Mouse (Mus musculus) hindbrain, postnatal 0 days (tissue): ENCODE data around the gene H2al1d. TPM values are rescaled to one million over a fixed set of nuclear protein-coding genes. Genes with fewer than 3 reads are reported as not detected.
"Not testable (repeated sequence)": the region's sequence is repeated elsewhere in the genome, so short reads cannot be mapped to it uniquely, and the experiment has no call there.

Source experiments
- ATAC-seq: fragments of 200-750 bp; cut with Nextera tagmentation; 2 replicates; pipeline ENCODE4 v1.8.0; 2017; ENCODE audit warnings: mild to moderate bottlenecking, moderate TSS enrichment, moderate library complexity
- DNase-seq: peaks from one replicate; pipeline ENCODE4 v3.0.0-alpha.2; 2015; ENCODE audit warnings: low spot score
- H3K27ac ChIP-seq: fragments of 300-500 bp; sonication (generic); 2 replicates; pipeline ENCODE4 v1.5.1; 2014; ENCODE audit warnings: mild to moderate bottlenecking
- H3K27me3 ChIP-seq: fragments of 300-500 bp; sonication (generic); 2 replicates; pipeline ENCODE4 v1.6.1; 2014; ENCODE audit warnings: low read length, mixed read lengths; ENCODE audit not compliant: insufficient read depth
- H3K36me3 ChIP-seq: fragments of 300-500 bp; sonication (generic); 2 replicates; pipeline ENCODE4 v1.6.1; 2014; ENCODE audit warnings: low read length, mixed read lengths; ENCODE audit not compliant: insufficient read depth
- H3K4me1 ChIP-seq: fragments of 300-500 bp; sonication (generic); 2 replicates; pipeline ENCODE4 v1.6.1; 2014; ENCODE audit warnings: antibody characterized with exemption, low read length, mixed read lengths; ENCODE audit not compliant: insufficient read depth
- H3K4me2 ChIP-seq: fragments of 300-500 bp; sonication (generic); 2 replicates; pipeline ENCODE4 v1.6.1; 2014; ENCODE audit warnings: low read depth, mild to moderate bottlenecking, low read length, moderate library complexity, mixed read lengths
- H3K4me3 ChIP-seq: fragments of 300-500 bp; sonication (generic); 2 replicates; pipeline ENCODE4 v1.5.1; 2014; ENCODE audit warnings: low read length
- H3K9ac ChIP-seq: fragments of 300-500 bp; sonication (generic); replicated peaks from 2 replicates; pipeline ENCODE4 v1.6.1; 2014; ENCODE audit warnings: mild to moderate bottlenecking, low read length, moderate library complexity, mixed read lengths
- H3K9me3 ChIP-seq: fragments of 300-500 bp; sonication (generic); 2 replicates; pipeline ENCODE4 v1.6.1; 2016; ENCODE audit warnings: low read length, mixed read lengths
- CTCF ChIP-seq: IDR thresholded peaks from 2 replicates; pipeline ENCODE4 v1.5.1; 2016; ENCODE audit warnings: antibody characterized with exemption, control low read depth, low read depth
- WGBS: fragments of 180-500 bp; shearing (Covaris S2); extraction: QIAGEN DNeasy Blood & Tissue Kit; methylation state at CpG from one replicate; pipeline ENCODE4 v1.1.7; 2014; 5-methylcytosine and 5-hydroxymethylcytosine counted together
- polyA plus RNA-seq: library from polyadenylated mRNA; unstranded; fragments of >200 nt; fragmentation: Nextera tagmentation; extraction: Ambion mirVana; gene quantifications from 2 replicates; pipeline ENCODE4 v1.2.1, GENCODE M21; 2015
- total RNA-seq: library from RNA; depleted of rRNA; stranded (reverse); fragments of >200 nt; gene quantifications from 2 replicates; pipeline ENCODE4 v1.2.3, GENCODE M21; 2014

Gene H2al1d
- total and polyA plus RNA-seq, 2 experiments from 2014 or later = not detected

DNA sequence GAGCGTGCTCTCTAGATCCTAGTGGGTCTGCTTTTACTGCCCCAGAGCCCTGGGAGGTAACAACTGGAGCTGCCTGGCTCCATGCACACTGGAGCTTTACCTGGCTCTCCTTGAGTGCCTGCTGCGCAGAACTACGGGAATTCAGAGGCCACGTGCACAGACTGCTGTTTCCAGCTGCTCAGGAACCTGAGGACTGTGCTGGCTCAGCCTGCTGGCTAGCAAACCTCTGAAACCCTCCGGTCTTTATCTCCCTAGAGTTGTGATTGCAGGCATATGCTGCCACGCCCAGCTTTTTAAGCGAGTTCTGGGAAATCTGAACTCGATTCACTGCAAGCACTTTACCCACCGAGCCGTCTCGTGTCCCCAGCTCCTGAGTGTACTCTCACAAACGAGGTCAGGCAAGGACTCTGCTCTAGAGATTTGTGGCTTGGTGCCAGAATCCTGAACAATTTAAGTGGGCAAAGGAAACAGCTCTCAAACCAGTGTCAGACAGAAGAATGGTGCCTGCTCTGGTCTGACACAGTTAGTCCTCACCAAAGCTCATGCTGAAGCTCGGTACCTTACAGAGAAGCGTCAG lies 20.2 kb upstream of the H2al1d start:
- Histone ChIP-seq H3K27me3 (no peaks in the 10 kb centered on the region), H3K4me1 (no peaks in the 10 kb centered on the region), H3K9me3 (no peaks in the 10 kb centered on the region), H3K4me3 (no peak overlapping the region), H3K4me2 (no peak overlapping the region), H3K36me3 (no peaks in the 10 kb centered on the region), H3K9ac (no peak overlapping the region), H3K27ac (no peak overlapping the region)
- no peak for TF ChIP-seq CTCF
- DNase-seq = peak; percentile 17
- 74% methylated on average over 14 of the region's 14 CpGs for WGBS
- no peak for ATAC-seq

DNA sequence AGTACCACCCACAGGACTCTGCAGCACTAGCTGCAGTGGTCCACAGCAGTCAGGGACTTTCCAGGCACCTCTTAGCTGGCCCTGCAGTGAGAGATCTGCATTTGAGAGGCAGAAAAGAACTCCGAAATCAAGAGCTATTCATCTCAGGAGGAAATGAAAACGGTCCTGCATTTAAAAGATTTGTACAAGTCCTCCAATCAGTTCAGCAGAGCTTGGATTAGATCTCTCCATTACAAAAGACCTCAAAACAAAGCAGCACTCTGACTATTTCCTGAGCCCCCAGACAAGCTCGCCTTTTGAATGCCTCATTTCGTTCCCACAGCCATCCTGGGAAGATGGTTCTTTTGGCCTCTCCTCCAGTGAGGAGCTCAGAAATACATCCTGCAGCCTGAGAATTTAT lies 19.4 kb upstream of the H2al1d start:
- Histone ChIP-seq H3K9me3 (no peaks in the 10 kb centered on the region), H3K36me3 (no peaks in the 10 kb centered on the region), H3K4me1 (no peaks in the 10 kb centered on the region), H3K27ac (no peak overlapping the region), H3K4me3 (no peak overlapping the region), H3K9ac (no peak overlapping the region), H3K4me2 (no peak overlapping the region), H3K27me3 (no peaks in the 10 kb centered on the region)
- no peak for TF ChIP-seq CTCF
- 63% methylated on average over 4 of the region's 4 CpGs for WGBS
- no peak for ATAC-seq
- no peak for DNase-seq

DNA sequence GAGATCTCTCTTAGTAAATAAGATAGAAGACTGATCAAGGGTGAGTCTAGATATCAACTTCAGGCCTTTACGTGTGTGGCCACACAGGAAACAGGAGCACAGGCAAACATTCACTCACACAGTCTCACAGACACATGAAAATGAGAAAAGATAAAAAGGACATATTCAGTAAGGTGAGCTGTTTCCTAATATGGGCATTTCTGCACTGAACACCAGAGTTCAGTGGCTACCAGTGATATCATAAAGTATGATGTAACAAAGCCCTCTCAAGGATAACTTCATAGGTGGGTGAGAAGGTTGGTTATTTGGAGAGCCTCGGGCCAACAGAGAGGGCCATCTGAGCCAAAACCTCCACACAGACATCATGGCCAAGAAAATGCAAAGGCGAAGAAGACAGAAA lies 9.7 kb upstream of the H2al1d start, which contains the start of gene H2al1a:
Gene H2al1a (plus strand): TSS at position 301 of the 400 bp plus-strand sequence.
- ATAC-seq, DNase-seq, H3K4me2 ChIP-seq, H3K9me3 ChIP-seq, H3K27ac ChIP-seq, H3K4me3 ChIP-seq, H3K4me1 ChIP-seq, H3K27me3 ChIP-seq, H3K9ac ChIP-seq, H3K36me3 ChIP-seq: not testable (repeated sequence)
- WGBS = no CpG with 5 or more reads among the region's 3 CpGs

DNA sequence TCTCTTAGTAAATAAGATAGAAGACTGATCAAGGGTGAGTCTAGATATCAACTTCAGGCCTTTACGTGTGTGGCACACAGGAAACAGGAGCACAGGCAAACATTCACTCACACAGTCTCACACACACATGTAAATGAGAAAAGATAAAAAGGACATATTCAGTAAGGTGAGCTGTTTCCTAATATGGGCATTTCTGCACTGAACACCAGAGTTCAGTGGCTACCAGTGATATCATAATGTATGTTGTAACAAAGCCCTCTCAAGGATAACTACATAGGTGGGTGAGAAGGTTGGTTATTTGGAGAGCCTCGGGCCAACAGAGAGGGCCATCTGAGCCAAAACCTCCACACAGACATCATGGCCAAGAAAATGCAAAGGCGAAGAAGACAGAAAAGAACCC lies 6.5 kb upstream of the H2al1d start, which contains the start of gene H2al1b:
Gene H2al1b (plus strand): TSS at position 301 of the 400 bp plus-strand sequence.
- not testable (repeated sequence) for H3K36me3 ChIP-seq, H3K9ac ChIP-seq, ATAC-seq, H3K4me3 ChIP-seq, H3K4me2 ChIP-seq, H3K9me3 ChIP-seq, DNase-seq, H3K27me3 ChIP-seq, H3K4me1 ChIP-seq, H3K27ac ChIP-seq
- WGBS = 100% methylated on average over 1 of the region's 3 CpGs

DNA sequence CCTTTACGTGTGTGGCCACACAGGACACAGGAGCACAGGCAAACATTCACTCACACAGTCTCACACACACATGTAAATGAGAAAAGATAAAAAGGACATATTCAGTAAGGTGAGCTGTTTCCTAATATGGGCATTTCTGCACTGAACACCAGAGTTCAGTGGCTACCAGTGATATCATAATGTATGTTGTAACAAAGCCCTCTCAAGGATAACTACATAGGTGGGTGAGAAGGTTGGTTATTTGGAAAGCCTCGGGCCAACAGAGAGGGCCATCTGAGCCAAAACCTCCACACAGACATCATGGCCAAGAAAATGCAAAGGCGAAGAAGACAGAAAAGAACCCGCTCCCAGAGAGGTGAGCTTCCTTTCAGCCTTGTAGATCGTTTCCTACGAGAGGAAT lies 3.3 kb upstream of the H2al1d start, which contains the start of gene H2al1c:
Gene H2al1c (plus strand): TSS at position 301 of the 400 bp plus-strand sequence.
- not testable (repeated sequence) for H3K4me1 ChIP-seq, H3K9me3 ChIP-seq, H3K36me3 ChIP-seq, H3K27ac ChIP-seq, H3K27me3 ChIP-seq, ATAC-seq, H3K4me2 ChIP-seq, H3K4me3 ChIP-seq, DNase-seq, H3K9ac ChIP-seq
- WGBS = 93% methylated on average over 1 of the region's 6 CpGs

DNA sequence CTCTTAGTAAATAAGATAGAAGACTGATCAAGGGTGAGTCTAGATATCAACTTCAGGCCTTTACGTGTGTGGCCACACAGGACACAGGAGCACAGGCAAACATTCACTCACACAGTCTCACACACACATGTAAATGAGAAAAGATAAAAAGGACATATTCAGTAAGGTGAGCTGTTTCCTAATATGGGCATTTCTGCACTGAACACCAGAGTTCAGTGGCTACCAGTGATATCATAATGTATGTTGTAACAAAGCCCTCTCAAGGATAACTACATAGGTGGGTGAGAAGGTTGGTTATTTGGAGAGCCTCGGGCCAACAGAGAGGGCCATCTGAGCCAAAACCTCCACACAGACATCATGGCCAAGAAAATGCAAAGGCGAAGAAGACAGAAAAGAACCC lies 3.0 kb downstream of the H2al1d start, which contains the start of gene H2al1e:
Gene H2al1e (plus strand): TSS at position 301 of the 400 bp plus-strand sequence.
- DNase-seq, H3K4me2 ChIP-seq, H3K4me1 ChIP-seq, H3K27me3 ChIP-seq, ATAC-seq, H3K9me3 ChIP-seq, H3K9ac ChIP-seq, H3K27ac ChIP-seq, H3K4me3 ChIP-seq, H3K36me3 ChIP-seq: not testable (repeated sequence)
- no CpG with 5 or more reads among the region's 3 CpGs for WGBS

DNA sequence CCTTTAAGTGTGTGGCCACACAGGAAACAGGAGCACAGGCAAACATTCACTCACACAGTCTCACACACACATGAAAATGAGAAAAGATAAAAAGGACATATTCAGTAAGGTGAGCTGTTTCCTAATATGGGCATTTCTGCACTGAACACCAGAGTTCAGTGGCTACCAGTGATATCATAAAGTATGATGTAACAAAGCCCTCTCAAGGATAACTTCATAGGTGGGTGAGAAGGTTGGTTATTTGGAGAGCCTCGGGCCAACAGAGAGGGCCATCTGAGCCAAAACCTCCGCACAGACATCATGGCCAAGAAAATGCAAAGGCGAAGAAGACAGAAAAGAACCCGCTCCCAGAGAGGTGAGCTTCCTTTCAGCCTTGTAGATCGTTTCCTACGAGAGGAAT lies 6.2 kb downstream of the H2al1d start, which contains the start of gene H2al1f:
Gene H2al1f (plus strand): TSS at position 301 of the 400 bp plus-strand sequence.
- ATAC-seq, H3K4me3 ChIP-seq, DNase-seq, H3K9ac ChIP-seq, H3K27me3 ChIP-seq, H3K4me1 ChIP-seq, H3K4me2 ChIP-seq, H3K27ac ChIP-seq, H3K36me3 ChIP-seq, H3K9me3 ChIP-seq: not testable (repeated sequence)
- no CpG with 5 or more reads among the region's 6 CpGs for WGBS

DNA sequence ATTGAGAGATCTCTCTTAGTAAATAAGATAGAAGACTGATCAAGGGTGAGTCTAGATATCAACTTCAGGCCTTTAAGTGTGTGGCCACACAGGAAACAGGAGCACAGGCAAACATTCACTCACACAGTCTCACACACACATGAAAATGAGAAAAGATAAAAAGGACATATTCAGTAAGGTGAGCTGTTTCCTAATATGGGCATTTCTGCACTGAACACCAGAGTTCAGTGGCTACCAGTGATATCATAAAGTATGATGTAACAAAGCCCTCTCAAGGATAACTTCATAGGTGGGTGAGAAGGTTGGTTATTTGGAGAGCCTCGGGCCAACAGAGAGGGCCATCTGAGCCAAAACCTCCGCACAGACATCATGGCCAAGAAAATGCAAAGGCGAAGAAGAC lies 9.3 kb downstream of the H2al1d start, which contains the start of gene H2al1g:
Gene H2al1g (plus strand): TSS at position 301 of the 400 bp plus-strand sequence.
- H3K4me2 ChIP-seq, H3K36me3 ChIP-seq, DNase-seq, ATAC-seq, H3K27me3 ChIP-seq, H3K9ac ChIP-seq, H3K27ac ChIP-seq, H3K9me3 ChIP-seq, H3K4me1 ChIP-seq, H3K4me3 ChIP-seq: not testable (repeated sequence)
- no CpG with 5 or more reads among the region's 3 CpGs for WGBS

DNA sequence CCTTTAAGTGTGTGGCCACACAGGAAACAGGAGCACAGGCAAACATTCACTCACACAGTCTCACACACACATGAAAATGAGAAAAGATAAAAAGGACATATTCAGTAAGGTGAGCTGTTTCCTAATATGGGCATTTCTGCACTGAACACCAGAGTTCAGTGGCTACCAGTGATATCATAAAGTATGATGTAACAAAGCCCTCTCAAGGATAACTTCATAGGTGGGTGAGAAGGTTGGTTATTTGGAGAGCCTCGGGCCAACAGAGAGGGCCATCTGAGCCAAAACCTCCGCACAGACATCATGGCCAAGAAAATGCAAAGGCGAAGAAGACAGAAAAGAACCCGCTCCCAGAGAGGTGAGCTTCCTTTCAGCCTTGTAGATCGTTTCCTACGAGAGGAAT lies 12.6 kb downstream of the H2al1d start, which contains the start of gene H2al1h:
Gene H2al1h (plus strand): TSS at position 301 of the 400 bp plus-strand sequence.
- H3K27ac ChIP-seq, H3K9ac ChIP-seq, ATAC-seq, H3K36me3 ChIP-seq, H3K9me3 ChIP-seq, H3K4me1 ChIP-seq, DNase-seq, H3K4me3 ChIP-seq, H3K27me3 ChIP-seq, H3K4me2 ChIP-seq: not testable (repeated sequence)
- no CpG with 5 or more reads among the region's 6 CpGs for WGBS

DNA sequence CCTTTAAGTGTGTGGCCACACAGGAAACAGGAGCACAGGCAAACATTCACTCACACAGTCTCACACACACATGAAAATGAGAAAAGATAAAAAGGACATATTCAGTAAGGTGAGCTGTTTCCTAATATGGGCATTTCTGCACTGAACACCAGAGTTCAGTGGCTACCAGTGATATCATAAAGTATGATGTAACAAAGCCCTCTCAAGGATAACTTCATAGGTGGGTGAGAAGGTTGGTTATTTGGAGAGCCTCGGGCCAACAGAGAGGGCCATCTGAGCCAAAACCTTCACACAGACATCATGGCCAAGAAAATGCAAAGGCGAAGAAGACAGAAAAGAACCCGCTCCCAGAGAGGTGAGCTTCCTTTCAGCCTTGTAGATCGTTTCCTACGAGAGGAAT lies 15.7 kb downstream of the H2al1d start, which contains the start of gene H2al1i:
Gene H2al1i (plus strand): TSS at position 301 of the 400 bp plus-strand sequence.
- DNase-seq, H3K4me1 ChIP-seq, ATAC-seq, H3K27me3 ChIP-seq, H3K9ac ChIP-seq, H3K4me3 ChIP-seq, H3K4me2 ChIP-seq, H3K9me3 ChIP-seq, H3K27ac ChIP-seq, H3K36me3 ChIP-seq: not testable (repeated sequence)
- WGBS = 100% methylated on average over 2 of the region's 5 CpGs
